Mouse (Mus musculus) T-helper 17 cell (primary cell): ENCODE measurements around the gene Babam1.
"Not testable (repeated sequence)": the region's sequence is repeated elsewhere in the genome, so short reads cannot be mapped to it uniquely, and the experiment has no call there.

Experiments used
- in situ Hi-C, 2 experiments: fragments of 300-600 bp; cut with MboI, MseI; formaldehyde crosslinking; loops; 1 replicate in 1 of 2; 2 replicates in 1 of 2; pipeline ENCODE4 v1.15.1; 2025; ENCODE audit warnings: high pct_unique_total_duplicates in 2 of 2

Babam1 gene

GRCm38 (mm10) chr8:71405401-71406098 is 8.9 kb downstream of the Babam1 start, which contains the start of gene Ankle1:
TSS of gene Ankle1 (plus strand) at chr8:71406010.
- in situ Hi-C loops = loop anchor here in 1 of 2 experiments (5.0 kb wide), 2 partner anchors 33 to 68 kb away; partner anchors contain the start of gene Ocel1

GRCm38 (mm10) chr8:71406099-71407015 is 9.7 kb downstream of the Babam1 start:
- in situ Hi-C loops = loop anchor here in 1 of 2 experiments (5.0 kb wide), 2 partner anchors 34 to 69 kb away; partner anchors contain the start of gene Ocel1

- in situ Hi-C loops = loop anchor here in 1 of 2 experiments (5.0 kb wide), 2 partner anchors 35 to 70 kb away; partner anchors contain the start of gene Ocel1
Observed at GRCm38 (mm10) chr8:71407441-71407840, 10.8 kb downstream of the Babam1 start.

- in situ Hi-C loops = loop anchor here in 1 of 2 experiments (5.0 kb wide), 2 partner anchors 36 to 71 kb away; partner anchors contain the start of gene Ocel1
Observed at GRCm38 (mm10) chr8:71408231-71408630, 11.6 kb downstream of the Babam1 start.

- in situ Hi-C loops = loop anchor here in 1 of 2 experiments (5.0 kb wide), 1 partner anchor 1116 kb away; no protein-coding TSS in a partner anchor
Observed at GRCm38 (mm10) chr8:71411535-71412273, 15.0 kb downstream of the Babam1 start.

GRCm38 (mm10) chr8:71422121-71422520 is 25.5 kb downstream of the Babam1 start:
- in situ Hi-C loops = no loop called here

- in situ Hi-C loops = not testable (repeated sequence)
Observed at GRCm38 (mm10) chr8:71432935-71433334, 36.3 kb downstream of the Babam1 start.

- in situ Hi-C loops = no loop called here
Observed at GRCm38 (mm10) chr8:71437041-71437440, 40.4 kb downstream of the Babam1 start.

GRCm38 (mm10) chr8:71441404-71441803 is 44.7 kb downstream of the Babam1 start:
- in situ Hi-C loops = loop anchor here (5.0 to 10.0 kb wide), 2 partner anchors 81 to 83 kb away; partner anchors contain the start of gene Ccdc194 (in 1 of the 2)

- in situ Hi-C loops = loop anchor here in 1 of 2 experiments (10.0 kb wide), 1 partner anchor 80 kb away; the partner anchor contains the start of gene Ccdc194
Observed at GRCm38 (mm10) chr8:71445096-71445495, 48.4 kb downstream of the Babam1 start.

- in situ Hi-C loops = no loop called here
Observed at GRCm38 (mm10) chr8:71451337-71451736, 54.7 kb downstream of the Babam1 start.

GRCm38 (mm10) chr8:71451777-71452176 is 55.1 kb downstream of the Babam1 start:
- in situ Hi-C loops = no loop called here

GRCm38 (mm10) chr8:71452669-71453068 is 56.0 kb downstream of the Babam1 start:
- in situ Hi-C loops = no loop called here
